Mouse (Mus musculus): ENCODE measurements around the gene Gcnt3. TPM values are rescaled to one million over a fixed set of nuclear protein-coding genes. Genes with fewer than 3 reads are reported as not detected.

The Gcnt3 gene
- polyA plus RNA-seq, 1 experiment = not detected

DNA sequence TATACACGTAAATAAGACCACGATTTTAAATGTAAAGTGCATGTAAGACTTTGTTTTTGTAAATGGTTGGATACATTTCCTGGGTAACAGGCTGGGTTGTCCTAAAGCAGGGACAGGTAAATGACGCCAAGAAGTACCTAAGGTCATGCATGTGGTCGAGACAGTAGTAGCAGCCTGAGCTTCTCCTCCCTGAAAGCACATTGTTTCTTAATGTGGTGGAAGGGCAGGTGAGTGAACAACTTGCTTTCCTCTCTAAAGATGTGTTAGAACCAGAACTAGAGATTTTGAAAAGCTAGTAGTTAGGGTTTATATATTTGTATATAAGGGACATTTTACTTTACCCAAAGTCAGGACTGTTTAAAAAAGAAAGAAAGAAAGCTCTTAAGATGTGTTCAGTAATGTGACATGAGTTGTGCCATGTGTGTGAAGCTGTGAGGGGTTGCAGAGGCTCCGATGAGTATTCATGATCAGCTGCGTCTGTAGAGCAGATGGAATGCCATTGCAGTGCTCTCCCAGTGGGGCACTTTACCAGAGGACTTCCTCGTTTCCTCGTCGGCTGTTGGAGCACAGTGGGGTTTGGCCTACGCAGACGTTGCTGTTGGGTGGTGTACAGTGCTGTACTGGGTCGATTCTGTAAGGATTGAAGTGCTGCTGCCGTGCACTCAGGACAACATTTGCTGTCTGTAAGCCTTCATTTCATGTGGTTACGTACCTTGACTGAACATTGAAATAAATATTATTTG is 30.2 kb downstream of the Gcnt3 start:
- no peak for DNase-seq (ENCODE audit: low read depth)

DNA sequence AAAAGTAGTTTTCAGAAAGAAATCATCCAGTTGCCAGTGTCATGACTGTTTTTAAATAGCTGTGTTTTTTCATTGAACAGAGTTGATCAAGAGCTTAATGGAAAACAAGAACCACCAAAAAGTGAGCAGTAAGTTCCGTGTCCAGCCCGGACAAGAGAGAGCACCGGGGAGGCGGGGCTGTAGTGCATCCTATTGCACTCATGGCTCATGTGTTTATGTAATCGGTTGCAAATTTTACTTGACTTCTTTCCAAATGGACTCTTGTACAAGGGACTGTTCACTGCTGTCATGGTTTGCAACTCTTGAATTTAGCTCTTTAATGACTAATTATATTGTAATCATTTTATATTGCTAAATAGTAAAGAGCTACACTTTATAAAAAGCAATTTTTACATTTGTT is 30.9 kb downstream of the Gcnt3 start:
- DNase-seq (ENCODE audit: low read depth) = no peak

DNA sequence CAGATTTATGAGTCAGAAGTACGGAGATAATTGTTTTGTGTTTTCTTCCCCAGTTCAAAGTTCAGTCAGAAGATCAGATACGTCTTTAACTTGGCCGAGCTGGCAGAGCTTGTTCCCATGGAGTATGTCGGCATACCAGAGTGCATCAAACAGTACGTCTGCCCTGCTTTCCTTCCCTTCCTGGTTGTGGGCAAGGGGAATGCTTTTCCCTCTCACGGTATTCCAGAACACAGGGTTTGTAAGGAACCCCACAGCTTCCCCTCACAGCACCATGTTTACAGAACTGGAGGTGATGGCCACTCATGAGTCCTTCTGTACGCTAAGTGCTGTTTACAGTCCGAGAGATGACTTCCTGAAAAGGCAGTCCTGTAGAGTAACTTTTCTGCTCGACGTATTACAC is 34.4 kb downstream of the Gcnt3 start:
- no peak for DNase-seq (ENCODE audit: low read depth)

DNA sequence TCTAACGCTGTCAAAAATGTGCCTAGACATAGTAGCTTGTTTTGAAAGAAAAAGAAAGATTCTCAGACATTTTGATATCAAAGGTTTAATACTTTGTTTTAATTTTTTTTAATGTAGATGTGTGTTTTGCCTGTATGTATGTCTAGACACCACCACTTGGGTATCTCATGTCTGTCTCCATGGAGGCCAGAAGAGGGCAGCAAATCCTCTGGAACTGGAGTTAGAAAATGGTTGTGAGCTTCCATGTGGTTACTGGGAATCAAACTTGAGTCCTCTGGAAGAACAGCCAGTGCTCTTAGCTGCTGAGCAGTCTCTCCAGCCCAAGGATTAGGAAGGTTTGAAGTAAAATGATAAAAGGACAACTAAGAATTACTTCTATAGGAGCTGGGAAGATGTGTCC is 38.6 kb downstream of the Gcnt3 start:
- no peak for DNase-seq (ENCODE audit: low read depth)

DNA sequence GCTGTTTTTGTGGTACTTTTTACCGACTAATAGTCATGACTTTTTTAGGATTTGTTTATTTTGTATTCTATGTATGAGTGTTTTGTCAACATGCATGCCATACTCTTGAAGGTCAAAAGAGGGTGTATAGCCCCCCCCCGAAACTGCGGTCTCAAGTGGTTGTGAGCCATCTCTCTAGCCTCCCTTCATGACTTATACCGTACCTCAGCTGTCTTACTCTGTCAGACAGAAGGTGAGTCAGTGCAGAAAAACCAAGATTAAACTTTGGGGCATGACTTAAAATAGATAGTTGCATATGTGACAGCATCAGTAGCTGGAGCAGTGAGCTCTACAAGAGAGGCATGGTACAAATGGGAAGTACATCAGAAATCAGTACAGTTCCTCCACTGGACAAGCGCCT is 43.3 kb downstream of the Gcnt3 start:
- DNase-seq (ENCODE audit: low read depth) = no peak

DNA sequence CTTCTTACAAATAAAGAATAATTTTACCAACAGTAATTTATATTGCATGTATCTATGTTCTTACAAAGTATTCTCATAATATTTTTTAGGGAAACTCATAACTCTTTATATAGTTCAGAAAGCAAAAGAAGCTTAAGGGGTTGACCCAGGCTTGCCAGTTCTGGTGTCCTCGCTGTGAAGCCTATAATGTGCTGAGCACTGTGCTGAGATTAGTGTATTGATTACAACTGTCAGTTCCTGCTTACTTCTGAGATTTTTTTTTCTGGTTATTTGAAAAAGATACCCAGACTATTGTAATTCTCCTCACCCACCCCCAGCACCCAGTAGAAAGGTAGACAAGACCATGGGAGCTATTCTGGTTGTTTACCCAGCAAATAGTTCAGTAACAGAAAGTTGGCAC is 44.4 kb downstream of the Gcnt3 start:
- no peak for DNase-seq (ENCODE audit: low read depth)

DNA sequence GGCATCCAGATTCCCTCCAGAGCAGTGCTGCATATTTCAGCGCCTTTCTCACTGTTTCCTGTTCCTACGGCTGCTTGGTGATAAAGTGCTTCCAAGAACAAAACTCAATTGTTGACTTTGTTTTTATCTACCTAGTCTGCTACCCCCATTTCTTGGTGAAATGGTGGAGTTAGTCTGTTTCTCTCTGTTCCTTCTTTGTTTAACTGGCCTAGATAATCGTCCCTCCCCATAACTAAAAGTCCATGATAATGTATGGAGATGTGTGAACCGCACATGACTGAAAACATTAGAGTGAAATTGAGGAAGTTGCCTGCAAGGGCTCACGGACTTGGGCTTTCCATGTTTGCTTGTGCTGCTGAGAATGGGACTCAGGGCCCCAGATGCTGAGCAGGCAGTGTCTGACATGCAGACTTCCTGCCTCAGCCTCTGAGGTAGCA is 45.0 kb downstream of the Gcnt3 start:
- DNase-seq (ENCODE audit: low read depth) = no peak

DNA sequence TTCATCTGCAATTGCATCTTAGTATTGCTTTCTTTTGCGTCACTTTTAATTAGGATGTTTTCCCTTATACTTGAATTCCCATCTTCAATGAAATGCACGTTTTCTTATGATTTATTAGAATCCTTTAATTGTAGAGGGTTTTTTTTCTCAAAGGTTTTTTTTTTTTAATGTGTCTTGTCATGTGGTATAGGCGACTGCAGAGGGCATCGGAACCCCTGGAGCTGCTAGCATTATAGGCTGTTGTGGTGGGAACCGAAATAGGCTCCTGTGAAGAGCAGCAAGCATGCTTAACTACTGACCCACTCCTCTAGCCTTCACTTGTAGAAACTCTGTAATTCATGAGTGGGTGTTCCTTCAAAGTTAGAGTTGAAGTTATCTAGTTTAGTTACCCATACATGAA is 47.5 kb downstream of the Gcnt3 start:
- DNase-seq (ENCODE audit: low read depth) = no peak

DNA sequence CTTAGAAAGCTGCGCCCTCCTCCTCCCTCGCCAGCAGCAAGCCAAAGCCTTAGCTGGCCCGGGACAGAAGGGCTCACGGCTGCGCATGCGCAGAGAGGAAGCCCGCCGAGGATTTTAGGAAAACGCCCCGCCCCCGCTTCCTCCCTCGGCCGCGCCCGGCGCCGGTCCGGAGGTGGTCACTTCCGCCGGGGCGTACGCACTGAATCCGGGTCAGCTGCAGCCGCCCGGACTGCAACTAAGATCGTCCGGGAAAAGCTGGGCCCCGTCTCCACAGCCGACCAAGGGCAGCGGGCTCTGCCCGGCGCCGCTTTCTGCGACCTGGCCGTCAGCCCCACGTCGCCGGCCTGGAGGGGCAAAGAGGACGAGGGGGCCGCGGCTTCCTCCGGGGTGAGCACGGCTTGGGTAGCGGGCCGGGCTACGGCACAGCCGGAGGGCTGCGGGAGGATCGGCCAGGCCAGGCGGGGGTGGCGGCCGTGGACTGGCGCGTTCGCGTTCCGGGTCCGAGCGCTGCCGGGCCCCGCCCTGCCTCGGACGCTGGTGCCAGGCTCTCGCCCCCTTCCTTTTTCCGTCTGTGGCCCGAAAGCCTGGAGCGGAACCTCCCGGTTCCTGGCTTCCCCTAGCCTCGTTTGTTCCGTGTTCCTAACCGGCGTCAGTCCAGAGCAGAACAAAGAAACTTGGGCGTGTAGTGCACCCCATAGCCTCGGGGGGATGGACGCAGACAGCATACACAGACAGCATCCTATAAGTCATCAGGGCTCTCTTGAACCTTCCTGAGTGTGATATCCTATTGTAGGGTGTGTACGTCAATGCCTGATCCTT is 48.4 kb downstream of the Gcnt3 start, which contains the start of gene Bnip2:
Gene Bnip2, plus strand, starts transcription at position 164 of the 819 bp plus-strand sequence.
- no peak for DNase-seq (ENCODE audit: low read depth)

DNA sequence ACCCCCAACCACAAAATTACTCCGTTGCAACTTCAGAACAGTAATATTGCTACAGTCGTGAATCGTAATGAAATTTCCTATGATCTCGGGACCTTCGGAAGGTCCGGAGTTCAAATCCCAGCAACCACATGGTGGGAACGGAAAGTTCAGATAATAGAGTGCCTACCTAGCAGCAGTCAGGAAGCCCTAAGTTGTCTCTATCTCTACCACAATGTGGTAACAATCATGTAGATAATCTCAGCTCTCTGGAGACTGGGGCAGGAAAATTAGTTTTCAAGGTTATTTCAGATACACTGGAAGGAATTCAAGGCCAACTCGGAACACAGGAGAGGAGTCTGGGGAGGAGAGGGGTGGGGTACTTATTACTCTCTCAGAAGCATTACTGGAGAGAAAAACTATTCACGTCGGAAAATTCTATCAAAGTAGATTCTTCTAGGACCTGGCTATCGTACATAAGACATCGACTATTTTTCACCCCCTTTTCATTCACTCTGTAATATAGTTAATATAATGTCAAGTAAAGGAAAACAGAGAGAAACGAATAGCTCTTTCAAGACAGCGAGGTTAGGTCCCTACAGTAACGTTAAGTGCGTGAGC is 49.1 kb downstream of the Gcnt3 start:
- no peak for DNase-seq (ENCODE audit: low read depth)

DNA sequence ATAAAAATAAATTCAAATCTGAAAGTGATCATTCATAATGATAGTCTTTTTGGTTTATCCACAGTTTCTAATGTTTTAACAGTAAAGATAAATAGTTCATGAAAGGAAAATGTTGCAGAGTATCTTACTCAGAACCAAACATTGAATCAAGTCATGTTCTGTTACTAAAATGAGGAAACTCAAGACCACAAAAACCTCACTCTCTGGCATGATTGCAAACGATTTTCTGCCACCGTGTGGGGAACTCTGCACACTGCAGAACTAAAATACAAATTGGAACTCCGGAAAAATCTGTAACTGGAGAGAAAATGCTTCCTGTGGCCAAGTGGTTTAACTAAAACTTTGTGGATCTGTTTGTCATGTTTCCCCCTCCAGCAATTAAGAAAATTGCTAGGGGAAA is 50.3 kb downstream of the Gcnt3 start:
- no peak for DNase-seq (ENCODE audit: low read depth)

DNA sequence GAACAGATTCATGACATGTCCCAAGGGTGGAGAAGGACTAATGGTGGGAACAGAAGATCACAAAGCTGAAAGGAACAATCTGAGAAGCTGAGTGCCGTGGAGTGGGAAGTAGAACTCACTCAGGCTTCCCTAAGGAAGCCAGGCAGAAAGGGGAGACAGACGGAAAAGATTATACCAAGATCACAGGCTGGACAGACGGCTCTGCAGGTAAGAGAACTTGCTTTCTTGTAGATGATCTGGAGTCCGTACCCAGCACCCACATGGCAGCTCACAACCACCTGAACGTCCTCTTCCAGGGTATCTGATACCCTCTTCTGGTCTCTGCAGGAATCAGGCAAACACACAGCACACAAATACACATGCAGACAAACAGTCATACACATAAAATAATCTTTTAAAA is 51.3 kb downstream of the Gcnt3 start:
- DNase-seq (ENCODE audit: low read depth) = no peak

DNA sequence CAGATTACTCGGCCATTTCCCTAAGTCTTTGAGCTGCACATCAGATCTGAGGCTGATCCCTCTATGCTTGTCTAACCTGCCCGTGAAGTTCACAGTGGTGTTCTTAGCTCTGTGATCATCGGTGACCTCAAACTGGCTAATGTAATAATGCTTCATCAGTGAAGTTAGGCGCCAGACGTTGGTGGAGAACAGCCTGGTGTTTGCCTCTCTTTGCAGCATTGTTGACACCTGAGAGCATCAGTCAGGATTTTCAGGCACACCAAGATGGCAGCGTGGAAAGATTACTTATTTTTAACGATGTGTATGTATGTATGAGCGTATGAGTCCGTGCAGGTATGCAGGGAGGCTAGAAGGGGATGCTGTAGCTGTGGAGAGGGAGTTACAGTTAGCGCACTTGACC is 51.8 kb downstream of the Gcnt3 start:
- no peak for DNase-seq (ENCODE audit: low read depth)

DNA sequence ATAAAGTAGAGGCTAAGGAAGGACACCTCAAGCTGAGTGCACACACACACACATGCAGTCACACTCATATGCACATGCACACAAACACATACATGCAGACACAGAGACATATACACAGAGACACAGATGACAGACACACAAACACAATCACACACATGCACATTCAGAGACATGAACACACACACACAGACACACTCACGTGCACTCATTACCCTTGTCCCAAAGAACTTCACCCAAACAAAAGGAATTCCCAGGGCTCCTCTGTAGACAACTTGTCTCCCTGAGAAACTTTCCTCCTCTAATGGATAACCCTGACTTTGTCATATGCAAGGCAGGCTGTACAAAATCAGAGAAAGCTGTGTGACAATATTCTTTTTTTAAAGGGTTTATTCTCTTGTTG is 52.4 kb downstream of the Gcnt3 start:
- DNase-seq (ENCODE audit: low read depth) = no peak

Other genes starting within 250 kb of the Gcnt3 start
- 31.2 and 32.5 TPM in 2 replicates for gene Bnip2, start 48.6 kb downstream of the Gcnt3 start, polyA plus RNA-seq (2012; rRNA removed)
- 39.7 and 50.6 TPM in 2 replicates for gene Gtf2a2, start 25.5 kb downstream of the Gcnt3 start, polyA plus RNA-seq (2012; rRNA removed)
- gene Fam81a, start 104.5 kb upstream of the Gcnt3 start, polyA plus RNA-seq (2012; rRNA removed) = 1.00 and 1.5 TPM in 2 replicates
- 9.0 and 11.7 TPM in 2 replicates for gene Myo1e, start 169.3 kb upstream of the Gcnt3 start, polyA plus RNA-seq (2012; rRNA removed)